Mouse (Mus musculus): ENCODE measurements around the gene Nlrp3.

DNA sequence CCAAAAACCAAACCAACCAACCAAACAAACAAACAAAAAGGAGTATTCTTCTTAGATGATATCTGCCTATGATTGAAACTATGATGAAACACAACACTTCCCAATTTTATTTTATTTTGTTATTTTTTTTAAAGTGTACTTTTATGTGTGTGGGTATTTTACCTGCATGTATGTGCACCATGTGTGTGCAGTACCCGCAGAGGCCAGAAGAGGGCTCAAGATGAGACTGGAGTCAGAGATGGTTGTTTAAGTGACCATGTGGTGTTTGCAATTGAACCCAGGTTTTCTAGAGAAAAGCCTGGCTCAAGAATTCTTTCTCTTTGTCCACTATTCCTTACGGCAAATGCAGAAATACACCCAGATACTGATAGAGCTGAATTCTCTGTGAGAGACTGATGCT lies 17.2 kb upstream of the Nlrp3 start:
- TF ChIP-seq CTCF (conservative IDR thresholded peaks at IDR 0.05; ENCODE audit: insufficient read depth, insufficient read length, low read depth, low read length) (no peak), POLR2A (IDR thresholded peaks at IDR 0.05; ENCODE audit: low read depth, low read length) (no peak)

Data from kidney, adult 2 months (tissue).